Mouse (Mus musculus) intestine, postnatal 0 days (tissue): ENCODE measurements at regions not wholly inside any gene's neighbourhood (a gene's known extent, or its start where the extent isn't known, plus 50 kb on each side); places are given as distances from the start of the nearest gene placed in this dataset.
"Not testable (repeated sequence)": the region's sequence is repeated elsewhere in the genome, so short reads cannot be mapped to it uniquely, and the experiment has no call there.

Source experiments
- ATAC-seq: fragments of 200-750 bp; cut with Nextera tagmentation; 2 replicates; pipeline ENCODE4 v1.8.0; 2017; ENCODE audit warnings: mild to moderate bottlenecking, moderate TSS enrichment, moderate library complexity
- H3K27ac ChIP-seq: fragments of 300-500 bp; sonication (generic); 2 replicates; pipeline ENCODE4 v1.5.1; 2014; ENCODE audit warnings: mild to moderate bottlenecking, low read depth, low read length, moderate library complexity
- H3K27me3 ChIP-seq: fragments of 300-500 bp; sonication (generic); replicated peaks from 2 replicates; pipeline ENCODE4 v1.6.1; 2014; ENCODE audit warnings: low read length, mixed read lengths; ENCODE audit not compliant: control insufficient read depth, insufficient read depth
- H3K36me3 ChIP-seq: fragments of 300-500 bp; sonication (generic); 2 replicates; pipeline ENCODE4 v1.6.1; 2014; ENCODE audit warnings: mild to moderate bottlenecking, moderate library complexity; ENCODE audit not compliant: control insufficient read depth, insufficient read depth
- H3K4me1 ChIP-seq: fragments of 300-500 bp; sonication (generic); replicated peaks from 2 replicates; pipeline ENCODE4 v1.6.1; 2014; ENCODE audit warnings: antibody characterized with exemption, low read length, mixed read lengths; ENCODE audit not compliant: control insufficient read depth, insufficient read depth
- H3K4me2 ChIP-seq: fragments of 300-500 bp; sonication (generic); replicated peaks from 2 replicates; pipeline ENCODE4 v1.6.1; 2014; ENCODE audit warnings: low read depth, mild to moderate bottlenecking, moderate library complexity
- H3K4me3 ChIP-seq: fragments of 300-500 bp; sonication (generic); 2 replicates; pipeline ENCODE4 v1.5.1; 2014; ENCODE audit warnings: low read depth, low read length
- H3K9ac ChIP-seq: fragments of 300-500 bp; sonication (generic); 2 replicates; pipeline ENCODE4 v1.6.1; 2014; ENCODE audit warnings: mild to moderate bottlenecking, low read depth, low read length
- H3K9me3 ChIP-seq: fragments of 300-500 bp; sonication (generic); 2 replicates; pipeline ENCODE4 v1.6.1; 2016; ENCODE audit warnings: mixed run types; ENCODE audit not compliant: control insufficient read depth
- CTCF ChIP-seq: sonication (generic); IDR thresholded peaks from 2 replicates; pipeline ENCODE4 v1.5.1; 2016; ENCODE audit warnings: low read depth, mild to moderate bottlenecking, control low read depth, antibody characterized with exemption, moderate library complexity
- WGBS: fragments of 180-500 bp; shearing (Covaris S2); extraction: QIAGEN DNeasy Blood & Tissue Kit; methylation state at CpG from one replicate; pipeline ENCODE4 v1.1.7; 2014; 5-methylcytosine and 5-hydroxymethylcytosine counted together

- Histone ChIP-seq H3K4me2 (no peak overlapping the region), H3K4me3 (no peak overlapping the region), H3K27me3 (peaks cover 20% of the 10 kb centered on the region), H3K9me3 (no peaks in the 10 kb centered on the region), H3K4me1 (0 out of 2 replicates have a peak, but pooled peaks cover 6% of the 10 kb centered on the region), H3K9ac (no peak overlapping the region), H3K36me3 (no peaks in the 10 kb centered on the region), H3K27ac (no peak overlapping the region)
- WGBS = 83% methylated on average over 3 of the region's 3 CpGs
- TF ChIP-seq CTCF = no peak
- ATAC-seq = no peak
Measured at GRCm38 (mm10) chr12:77090525-77090924, 128.5 kb upstream of the Max start.

DNA sequence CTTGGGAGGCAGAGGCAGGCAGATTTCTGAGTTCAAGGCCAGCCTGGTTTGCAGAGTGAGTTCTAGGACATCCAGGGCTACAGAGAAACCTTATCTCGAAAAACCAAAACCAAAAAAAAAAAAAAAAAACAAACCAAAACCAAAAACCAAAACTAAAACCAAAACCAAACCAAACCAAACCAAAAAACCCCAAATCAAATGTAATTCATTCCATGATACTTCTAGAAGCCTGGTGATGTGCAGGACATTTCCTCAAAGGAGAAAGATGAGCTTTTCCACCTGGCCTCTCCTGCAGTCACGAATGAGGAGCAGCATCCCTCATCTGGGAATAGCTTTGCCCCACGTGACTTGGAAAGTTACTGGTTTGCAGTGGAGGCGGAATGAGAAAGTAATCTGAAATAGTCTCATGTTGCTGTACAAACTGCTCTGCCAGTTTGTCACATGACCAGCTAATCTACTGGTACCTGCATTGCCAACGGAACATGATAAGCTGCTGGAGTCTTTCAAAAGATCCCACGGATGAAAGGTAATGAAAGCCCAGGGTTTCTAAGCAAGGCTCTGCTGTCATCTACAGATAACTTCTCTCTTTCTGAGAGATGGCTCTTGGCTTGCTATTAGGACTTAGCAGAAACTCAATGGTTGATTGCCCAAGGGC, 127.8 kb upstream of the Max start:
- ATAC-seq = no peak
- 72% methylated on average over 6 of the region's 6 CpGs for WGBS
- H3K27ac ChIP-seq = no peak overlapping the region

DNA sequence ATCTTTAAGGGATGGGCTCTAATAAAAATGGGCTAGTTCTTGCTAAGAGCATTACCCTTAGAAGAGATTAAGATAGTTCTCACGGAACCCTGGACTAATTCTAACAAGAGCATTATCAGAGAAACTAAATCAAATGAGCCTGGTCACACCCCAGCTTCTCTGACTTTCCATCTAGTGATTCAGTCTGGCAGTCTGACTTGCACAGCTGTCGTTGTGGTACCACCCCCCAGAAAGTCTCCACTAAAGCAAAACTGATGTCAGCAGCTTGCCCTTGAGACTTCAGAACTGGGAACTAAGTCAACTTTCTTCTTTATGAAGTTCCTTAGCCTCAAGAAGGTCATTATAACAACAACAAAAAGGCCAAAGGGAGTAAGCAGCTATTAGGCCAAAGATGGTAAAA, 126.5 kb upstream of the Max start:
- no peak for TF ChIP-seq CTCF
- 81% methylated on average over 2 of the region's 2 CpGs for WGBS
- no peaks in the 10 kb centered on the region for H3K36me3 ChIP-seq

More for the DNA sequence above, 127.8 kb upstream of the Max start:
- no peak overlapping the region for H3K9ac ChIP-seq
- H3K4me3 ChIP-seq = no peak overlapping the region
- no peaks in the 10 kb centered on the region for H3K9me3 ChIP-seq
- H3K36me3 ChIP-seq = no peaks in the 10 kb centered on the region
- 0 out of 2 replicates have a peak, but pooled peaks cover 3% of the 10 kb centered on the region for H3K4me1 ChIP-seq
- no peak for TF ChIP-seq CTCF
- peaks cover 20% of the 10 kb centered on the region for H3K27me3 ChIP-seq
- no peak overlapping the region for H3K4me2 ChIP-seq

GRCm38 (mm10) chr12:77086931-77087330, 124.9 kb upstream of the Max start:
- ATAC-seq = not testable (repeated sequence)
- 100% methylated on average over 1 of the region's 1 CpGs for WGBS

More for the DNA sequence above, 126.5 kb upstream of the Max start:
- ATAC-seq = no peak
- Histone ChIP-seq H3K4me1 (0 out of 2 replicates have a peak, but pooled peaks cover 3% of the 10 kb centered on the region), H3K27me3 (peaks cover 20% of the 10 kb centered on the region), H3K9me3 (no peaks in the 10 kb centered on the region), H3K4me3 (no peak overlapping the region), H3K27ac (no peak overlapping the region), H3K4me2 (no peak overlapping the region), H3K9ac (no peak overlapping the region)

DNA sequence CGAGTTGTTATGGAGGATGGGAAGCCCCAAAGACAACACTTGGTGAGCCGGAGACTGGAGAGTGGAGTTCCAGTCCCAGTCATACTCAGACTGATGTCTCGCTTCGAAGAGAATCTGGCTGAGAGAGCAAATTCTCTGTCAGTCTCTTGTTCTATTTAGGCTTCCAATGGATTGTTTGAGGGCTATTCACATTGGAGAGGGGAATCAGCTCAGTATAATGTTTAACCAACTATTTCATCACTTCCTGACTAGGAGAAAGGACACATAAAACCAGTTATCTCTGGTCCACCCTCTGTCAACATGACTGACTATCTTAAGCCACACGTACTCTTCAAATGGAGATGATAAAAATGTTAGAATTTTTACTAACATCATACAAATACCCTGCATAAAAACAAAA, 123.9 kb upstream of the Max start:
- TF ChIP-seq CTCF = no peak

More at GRCm38 (mm10) chr12:77086931-77087330, 124.9 kb upstream of the Max start:
- H3K9ac ChIP-seq, H3K4me3 ChIP-seq, H3K36me3 ChIP-seq, H3K4me2 ChIP-seq, H3K27ac ChIP-seq, H3K4me1 ChIP-seq, H3K9me3 ChIP-seq: not testable (repeated sequence)
- H3K27me3 ChIP-seq = peaks cover 20% of the 10 kb centered on the region

GRCm38 (mm10) chr12:77085244-77085643, 123.2 kb upstream of the Max start:
- Histone ChIP-seq H3K9ac (no peak overlapping the region), H3K9me3 (no peaks in the 10 kb centered on the region), H3K4me2 (no peak overlapping the region), H3K36me3 (no peaks in the 10 kb centered on the region), H3K4me3 (no peak overlapping the region), H3K27me3 (peaks cover 12% of the 10 kb centered on the region), H3K4me1 (0 out of 2 replicates have a peak, but pooled peaks cover 3% of the 10 kb centered on the region), H3K27ac (no peak overlapping the region)
- ATAC-seq = peak; percentile 69; the same call in 1 of the 2 replicates
- 57% methylated on average over 7 of the region's 7 CpGs for WGBS
- no peak for TF ChIP-seq CTCF

More for the DNA sequence above, 123.9 kb upstream of the Max start:
- Histone ChIP-seq H3K27ac (no peak overlapping the region), H3K36me3 (no peaks in the 10 kb centered on the region), H3K27me3 (peaks cover 15% of the 10 kb centered on the region), H3K9ac (no peak overlapping the region), H3K4me3 (no peak overlapping the region), H3K9me3 (no peaks in the 10 kb centered on the region), H3K4me1 (0 out of 2 replicates have a peak, but pooled peaks cover 3% of the 10 kb centered on the region), H3K4me2 (no peak overlapping the region)
- 43% methylated on average over 5 of the region's 5 CpGs for WGBS
- peak; percentile 53; the same call in 1 of the 2 replicates for ATAC-seq
